Mouse (Mus musculus) stomach, embryonic 14.5 days (tissue): ENCODE data around the gene Sema4c. TPM values are rescaled to one million over a fixed set of nuclear protein-coding genes. Genes with fewer than 3 reads are reported as not detected.

Experiments
- ATAC-seq: fragments of 200-750 bp; cut with Nextera tagmentation; 2 replicates; pipeline ENCODE4 v1.8.0; 2017; ENCODE audit warnings: low read depth, moderate TSS enrichment; ENCODE audit not compliant: insufficient number of reproducible peaks, insufficient read depth, low FRiP score
- H3K27ac ChIP-seq: fragments of 300-500 bp; sonication (generic); 2 replicates; pipeline ENCODE4 v1.5.1; 2014; ENCODE audit warnings: mild to moderate bottlenecking, low read length, moderate library complexity, mixed read lengths
- H3K27me3 ChIP-seq: fragments of 300-500 bp; sonication (generic); 2 replicates; pipeline ENCODE4 v1.6.1; 2014; ENCODE audit warnings: low read length, control low read depth, mixed read lengths; ENCODE audit not compliant: control insufficient read depth, insufficient read depth
- H3K36me3 ChIP-seq: fragments of 300-500 bp; sonication (generic); 2 replicates; pipeline ENCODE4 v1.6.1; 2014; ENCODE audit warnings: mild to moderate bottlenecking, control low read depth, low read length, moderate library complexity, mixed read lengths; ENCODE audit not compliant: control insufficient read depth, insufficient read depth
- H3K4me1 ChIP-seq: fragments of 300-500 bp; sonication (generic); 2 replicates; pipeline ENCODE4 v1.6.1; 2014; ENCODE audit warnings: low read length, control low read depth, mixed read lengths; ENCODE audit not compliant: control insufficient read depth, insufficient read depth
- H3K4me2 ChIP-seq: fragments of 300-500 bp; sonication (generic); replicated peaks from 2 replicates; pipeline ENCODE4 v1.6.1; 2014; ENCODE audit warnings: low read depth, low read length, control low read depth
- H3K4me3 ChIP-seq: fragments of 300-500 bp; sonication (generic); 2 replicates; pipeline ENCODE4 v1.5.1; 2014; ENCODE audit warnings: low read depth, low read length, control low read depth
- H3K9ac ChIP-seq: fragments of 300-500 bp; sonication (generic); replicated peaks from 2 replicates; pipeline ENCODE4 v1.6.1; 2014; ENCODE audit warnings: low read depth, mild to moderate bottlenecking, control low read depth, low read length, moderate library complexity, mixed read lengths
- H3K9me3 ChIP-seq: fragments of 300-500 bp; sonication (generic); 2 replicates; pipeline ENCODE4 v1.6.1; 2016; ENCODE audit warnings: low read depth, low read length, control low read depth; ENCODE audit not compliant: control insufficient read depth
- WGBS: fragments of 180-500 bp; shearing (Covaris S2); extraction: QIAGEN DNeasy Blood & Tissue Kit; methylation state at CpG from one replicate; pipeline ENCODE4 v1.1.7; 2014; 5-methylcytosine and 5-hydroxymethylcytosine counted together
- polyA plus RNA-seq: library from polyadenylated mRNA; unstranded; fragments of >200 nt; fragmentation: Nextera tagmentation; extraction: Ambion mirVana; gene quantifications from 2 replicates; pipeline ENCODE4 v1.2.1, GENCODE M21; 2014

The Sema4c gene
- polyA plus RNA-seq, 1 experiment from 2014 or later: 4.2 TPM

GRCm38 (mm10) chr1:36531461-36531860 lies 26.7 kb downstream of the Sema4c start:
- no peaks in the 10 kb centered on the region for H3K4me1 ChIP-seq
- H3K9ac ChIP-seq: no peak overlapping the region
- 89% methylated on average over 12 of the region's 12 CpGs for WGBS
- peaks cover 3% of the 10 kb centered on the region; the same call in 1 of the 2 replicates for H3K36me3 ChIP-seq
- no peak for ATAC-seq
- H3K4me3 ChIP-seq: no peak overlapping the region
- H3K4me2 ChIP-seq: no peak overlapping the region
- no peak overlapping the region for H3K27ac ChIP-seq
- H3K27me3 ChIP-seq: no peaks in the 10 kb centered on the region
- no peaks in the 10 kb centered on the region for H3K9me3 ChIP-seq

GRCm38 (mm10) chr1:36530962-36531361 lies 27.2 kb downstream of the Sema4c start:
- Histone ChIP-seq H3K9ac (no peak overlapping the region), H3K27ac (no peak overlapping the region), H3K4me3 (no peak overlapping the region), H3K27me3 (no peaks in the 10 kb centered on the region), H3K4me1 (no peaks in the 10 kb centered on the region), H3K9me3 (no peaks in the 10 kb centered on the region), H3K36me3 (peaks cover 3% of the 10 kb centered on the region; the same call in 1 of the 2 replicates), H3K4me2 (no peak overlapping the region)
- WGBS: 90% methylated on average over 7 of the region's 7 CpGs
- no peak for ATAC-seq

- peak; percentile 33; the same call in 1 of the 2 replicates for ATAC-seq
- 68% methylated on average over 8 of the region's 8 CpGs for WGBS
- no peak overlapping the region for H3K9ac ChIP-seq
- peaks cover 8% of the 10 kb centered on the region; the same call in 1 of the 2 replicates for H3K36me3 ChIP-seq
- H3K4me1 ChIP-seq: no peaks in the 10 kb centered on the region
- no peaks in the 10 kb centered on the region for H3K27me3 ChIP-seq
- no peaks in the 10 kb centered on the region for H3K9me3 ChIP-seq
- no peak overlapping the region for H3K4me3 ChIP-seq
- H3K4me2 ChIP-seq: no peak overlapping the region
- no peak overlapping the region for H3K27ac ChIP-seq
Measured at GRCm38 (mm10) chr1:36530485-36530884, 27.7 kb downstream of the Sema4c start.

- no peak for ATAC-seq
- H3K4me1 ChIP-seq: no peaks in the 10 kb centered on the region
- WGBS: 96% methylated on average over 4 of the region's 4 CpGs
Measured at GRCm38 (mm10) chr1:36529875-36530274, 28.3 kb downstream of the Sema4c start.

DNA sequence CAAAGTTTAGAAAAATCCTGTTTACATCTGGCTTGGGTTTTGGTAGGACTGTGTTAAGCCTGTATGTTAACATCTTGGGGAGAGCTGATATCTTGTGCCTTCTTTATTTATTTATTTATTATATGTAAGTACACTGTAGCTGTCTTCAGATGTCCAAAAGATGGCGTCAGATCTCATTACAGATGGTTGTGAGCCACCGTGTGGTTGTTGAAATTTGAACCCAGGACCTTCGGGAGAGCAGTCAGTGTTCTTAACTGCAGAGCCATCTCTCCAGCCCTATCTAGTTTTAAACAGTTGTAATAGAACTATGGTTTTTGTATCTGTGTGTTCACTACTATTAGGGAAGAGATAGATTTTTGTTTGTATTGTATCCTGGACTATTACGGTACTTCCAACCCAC lies 28.9 kb downstream of the Sema4c start:
- no peak for ATAC-seq
- WGBS: 88% methylated on average over 4 of the region's 4 CpGs

More at GRCm38 (mm10) chr1:36529875-36530274, 28.3 kb downstream of the Sema4c start:
- H3K9ac ChIP-seq: no peak overlapping the region
- H3K27ac ChIP-seq: no peak overlapping the region
- H3K27me3 ChIP-seq: no peaks in the 10 kb centered on the region
- H3K4me3 ChIP-seq: no peak overlapping the region
- H3K36me3 ChIP-seq: peaks cover 14% of the 10 kb centered on the region
- H3K9me3 ChIP-seq: no peaks in the 10 kb centered on the region
- no peak overlapping the region for H3K4me2 ChIP-seq

GRCm38 (mm10) chr1:36528351-36528750 lies 29.8 kb downstream of the Sema4c start:
- Histone ChIP-seq H3K27me3 (no peaks in the 10 kb centered on the region), H3K9me3 (no peaks in the 10 kb centered on the region), H3K4me2 (no peak overlapping the region), H3K27ac (no peak overlapping the region), H3K4me1 (0 out of 2 replicates have a peak, but pooled peaks cover 1% of the 10 kb centered on the region), H3K36me3 (peaks cover 15% of the 10 kb centered on the region), H3K4me3 (no peak overlapping the region), H3K9ac (no peak overlapping the region)
- WGBS: 21% methylated on average over 1 of the region's 1 CpGs
- ATAC-seq: peak; percentile 16; the same call in 1 of the 2 replicates

More for the DNA sequence above, 28.9 kb downstream of the Sema4c start:
- H3K4me1 ChIP-seq: no peaks in the 10 kb centered on the region
- no peak overlapping the region for H3K27ac ChIP-seq
- H3K27me3 ChIP-seq: no peaks in the 10 kb centered on the region
- H3K9me3 ChIP-seq: no peaks in the 10 kb centered on the region
- H3K36me3 ChIP-seq: peaks cover 15% of the 10 kb centered on the region
- H3K9ac ChIP-seq: no peak overlapping the region
- H3K4me3 ChIP-seq: no peak overlapping the region
- H3K4me2 ChIP-seq: no peak overlapping the region

DNA sequence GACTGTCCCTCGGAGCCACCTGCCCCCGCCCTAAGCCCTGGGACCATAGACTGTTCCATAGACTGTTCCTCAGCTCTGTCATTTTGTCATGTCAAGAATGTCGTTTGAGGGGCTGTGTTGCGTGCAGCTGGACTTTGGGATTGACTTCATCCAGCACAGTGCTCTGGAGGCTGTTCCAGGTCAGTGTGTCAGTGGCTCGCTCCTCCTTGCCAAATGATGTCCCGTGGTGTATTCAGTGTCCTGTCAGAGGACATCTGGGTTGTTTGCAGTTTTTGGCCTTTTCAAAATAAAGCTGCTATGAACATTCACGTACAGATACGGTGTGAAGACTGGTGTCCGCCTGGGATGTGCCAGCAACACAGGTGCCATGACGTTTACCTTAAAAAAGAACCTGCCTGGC lies 31.2 kb downstream of the Sema4c start:
- peaks cover 20% of the 10 kb centered on the region for H3K36me3 ChIP-seq
- 89% methylated on average over 10 of the region's 10 CpGs for WGBS

GRCm38 (mm10) chr1:36525774-36526173 lies 32.4 kb downstream of the Sema4c start:
- H3K4me3 ChIP-seq: no peak overlapping the region
- H3K9me3 ChIP-seq: no peaks in the 10 kb centered on the region
- H3K27ac ChIP-seq: no peak overlapping the region
- no peaks in the 10 kb centered on the region for H3K27me3 ChIP-seq
- H3K36me3 ChIP-seq: peaks cover 28% of the 10 kb centered on the region
- peaks cover 10% of the 10 kb centered on the region; the same call in 1 of the 2 replicates for H3K4me1 ChIP-seq
- no peak for ATAC-seq
- no peak overlapping the region for H3K4me2 ChIP-seq
- no peak overlapping the region for H3K9ac ChIP-seq
- 84% methylated on average over 12 of the region's 12 CpGs for WGBS

More for the DNA sequence above, 31.2 kb downstream of the Sema4c start:
- Histone ChIP-seq H3K9ac (no peak overlapping the region), H3K4me3 (no peak overlapping the region), H3K9me3 (no peaks in the 10 kb centered on the region), H3K27ac (no peak overlapping the region), H3K4me2 (no peak overlapping the region), H3K27me3 (no peaks in the 10 kb centered on the region), H3K4me1 (peaks cover 10% of the 10 kb centered on the region; the same call in 1 of the 2 replicates)
- no peak for ATAC-seq

GRCm38 (mm10) chr1:36524058-36524457 lies 34.1 kb downstream of the Sema4c start:
- H3K27ac ChIP-seq: peak overlapping the region; percentile 76; the same call in 1 of the 2 replicates
- H3K4me1 ChIP-seq: peaks cover 10% of the 10 kb centered on the region; the same call in 1 of the 2 replicates
- no peak overlapping the region for H3K9ac ChIP-seq
- H3K4me3 ChIP-seq: no peak overlapping the region
- H3K4me2 ChIP-seq: no peak overlapping the region
- no peaks in the 10 kb centered on the region for H3K9me3 ChIP-seq
- H3K36me3 ChIP-seq: peaks cover 39% of the 10 kb centered on the region
- 39% methylated on average over 5 of the region's 5 CpGs for whole genome bisulfite sequencing
- ATAC-seq: peak; percentile 54; the same call in 1 of the 2 replicates
- no peaks in the 10 kb centered on the region for H3K27me3 ChIP-seq
